Mouse (Mus musculus): Measurements from ENCODE around the gene Ntn1.

Gene Ntn1

GRCm38 (mm10) chr11:68407266-68407926 lies 6.8 kb upstream of the Ntn1 start:
- no peak for DNase-seq (ENCODE audit: low spot score)

DNA sequence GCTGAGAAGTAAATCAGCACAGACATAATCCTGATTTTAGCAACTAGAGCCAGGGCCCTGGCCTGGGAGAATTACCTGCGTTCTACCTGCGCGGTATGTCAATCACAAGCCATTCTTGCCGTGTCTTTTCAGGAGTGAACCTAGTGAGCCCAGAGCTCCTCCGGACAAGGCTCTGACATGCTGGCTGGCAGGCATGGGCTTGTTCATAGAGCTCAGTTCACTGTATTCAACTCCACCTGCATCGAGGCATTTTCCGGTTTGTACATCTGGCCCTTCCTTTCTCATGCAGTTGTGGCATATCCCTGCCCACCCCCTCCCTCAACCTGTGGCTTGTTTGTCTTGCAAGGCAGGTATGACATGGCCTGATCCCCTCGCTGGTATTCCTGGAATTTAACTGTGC lies 5.0 kb upstream of the Ntn1 start:
- DNase-seq (ENCODE audit: low spot score), result peak; percentile 28

GRCm38 (mm10) chr11:68404185-68404584 lies 3.6 kb upstream of the Ntn1 start:
- no peak for DNase-seq (ENCODE audit: low spot score)

GRCm38 (mm10) chr11:68401428-68401827 lies 805 bp upstream of the Ntn1 start:
- no peak for DNase-seq (ENCODE audit: low spot score)

- peak; percentile 41 for DNase-seq (ENCODE audit: low spot score)
These were observed 477 bp downstream of the Ntn1 start for GRCm38 (mm10) chr11:68400021-68400671.

DNA sequence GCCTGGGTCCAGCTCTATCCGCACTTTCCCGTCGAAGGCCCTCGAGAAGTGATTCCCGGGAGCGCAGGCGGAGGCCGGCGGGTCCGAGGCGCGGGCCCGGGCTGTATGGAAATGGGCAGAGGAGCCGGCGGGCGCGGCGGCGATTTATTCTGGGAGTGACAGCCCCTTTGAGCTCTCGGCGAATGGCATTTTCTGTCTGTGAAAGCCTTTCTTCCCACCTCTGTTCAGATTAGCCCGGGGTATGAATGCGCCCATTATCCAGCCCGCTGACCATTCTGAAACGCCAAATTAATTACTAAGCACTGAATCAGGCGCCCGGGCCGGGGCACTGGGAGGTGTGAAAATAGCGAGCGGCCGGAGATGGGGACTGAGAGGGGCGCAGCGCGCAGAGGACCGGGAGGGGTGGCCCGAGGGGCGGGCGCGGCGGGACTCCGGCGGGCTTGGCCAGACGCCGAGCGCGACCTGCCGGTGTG lies 1.0 kb downstream of the Ntn1 start:
- no peak for DNase-seq (ENCODE audit: low spot score)

GRCm38 (mm10) chr11:68398891-68399547 lies 1.6 kb downstream of the Ntn1 start:
- DNase-seq (ENCODE audit: low spot score), result no peak

GRCm38 (mm10) chr11:68395546-68395945 lies 5.1 kb downstream of the Ntn1 start:
- DNase-seq (ENCODE audit: low spot score), result no peak

DNA sequence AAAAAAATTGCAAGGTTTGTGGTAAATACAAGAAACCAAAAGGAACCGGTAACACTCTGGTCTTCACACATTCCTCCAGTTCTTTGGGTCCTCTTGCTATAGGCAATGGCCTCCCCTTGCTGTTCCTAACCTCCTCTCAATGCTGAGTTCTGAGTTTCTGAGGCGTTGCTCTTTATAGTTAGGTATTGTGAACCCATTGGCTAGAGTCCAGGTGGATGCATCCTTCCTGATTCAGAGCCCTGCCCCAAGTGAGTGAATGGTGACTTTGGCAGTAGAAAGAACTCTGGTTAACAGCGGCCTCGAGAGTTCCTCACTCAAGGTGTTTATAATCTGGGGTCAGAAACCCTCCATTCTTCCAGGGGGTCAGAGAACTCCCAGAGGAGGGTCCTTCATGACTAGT lies 5.9 kb downstream of the Ntn1 start:
- DNase-seq (ENCODE audit: low spot score), result no peak

DNA sequence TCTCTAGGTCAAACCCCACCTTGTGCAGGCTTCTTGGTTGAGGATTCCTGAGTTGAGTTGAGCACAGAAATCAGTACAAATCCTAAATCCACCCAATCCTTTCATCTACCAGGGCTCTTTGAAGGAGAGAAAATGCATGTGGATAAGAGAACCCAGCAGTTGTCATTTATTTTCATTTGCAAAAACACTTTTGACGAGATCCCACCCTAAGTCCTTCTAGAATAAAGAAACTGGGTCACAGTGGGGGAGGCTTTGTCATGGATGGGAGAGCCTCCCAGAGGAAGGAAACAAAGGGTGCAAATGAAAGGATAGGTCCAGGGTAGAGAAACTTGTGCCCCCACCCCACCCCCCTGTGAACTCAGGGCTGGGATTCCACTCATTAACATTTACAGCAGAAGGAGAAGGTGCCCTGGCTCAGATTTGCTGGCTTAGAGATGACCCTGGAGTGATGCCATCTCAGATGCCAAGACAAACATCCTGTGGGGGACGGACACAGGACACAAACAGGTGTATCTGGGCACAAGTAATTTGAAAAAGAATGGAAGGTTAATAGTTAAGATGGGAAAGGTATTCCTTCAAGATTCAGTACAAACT lies 6.6 kb downstream of the Ntn1 start:
- DNase-seq (ENCODE audit: low spot score), result no peak

- no peak for DNase-seq (ENCODE audit: low spot score)
These were observed 10.0 kb downstream of the Ntn1 start for GRCm38 (mm10) chr11:68390381-68391287.

DNA sequence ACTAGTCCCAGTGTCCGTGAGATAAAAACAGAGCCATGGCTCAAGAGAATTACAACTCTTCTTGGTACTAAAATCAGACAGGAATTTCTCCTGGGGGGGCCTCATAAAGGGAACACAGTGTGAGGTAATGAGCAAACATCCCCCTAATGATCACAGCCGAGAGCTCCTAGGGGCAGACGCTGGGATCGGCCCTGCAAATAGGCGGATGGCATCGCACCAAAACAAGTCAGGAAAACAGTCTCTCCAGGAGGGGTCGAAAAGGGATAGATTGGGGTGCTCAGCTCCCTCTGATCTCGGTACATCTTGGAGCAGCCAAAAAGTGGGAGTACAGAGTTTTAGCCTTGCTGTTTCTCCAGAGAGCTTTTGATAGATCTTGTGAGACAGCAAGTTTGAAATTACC lies 11.0 kb downstream of the Ntn1 start:
- no peak for DNase-seq (ENCODE audit: low spot score)

- no peak for DNase-seq (ENCODE audit: low spot score)
These were observed 12.0 kb downstream of the Ntn1 start for GRCm38 (mm10) chr11:68388655-68389015.

GRCm38 (mm10) chr11:68387971-68388654 lies 12.5 kb downstream of the Ntn1 start:
- DNase-seq (ENCODE audit: low spot score), result no peak

- DNase-seq (ENCODE audit: low spot score), result no peak
These were observed 13.2 kb downstream of the Ntn1 start for GRCm38 (mm10) chr11:68387441-68387760.

- peak; percentile 38 for DNase-seq (ENCODE audit: low spot score)
These were observed 13.8 kb downstream of the Ntn1 start for GRCm38 (mm10) chr11:68386589-68387440.

GRCm38 (mm10) chr11:68385921-68386588 lies 14.6 kb downstream of the Ntn1 start:
- DNase-seq (ENCODE audit: low spot score), result peak; percentile 28

DNA sequence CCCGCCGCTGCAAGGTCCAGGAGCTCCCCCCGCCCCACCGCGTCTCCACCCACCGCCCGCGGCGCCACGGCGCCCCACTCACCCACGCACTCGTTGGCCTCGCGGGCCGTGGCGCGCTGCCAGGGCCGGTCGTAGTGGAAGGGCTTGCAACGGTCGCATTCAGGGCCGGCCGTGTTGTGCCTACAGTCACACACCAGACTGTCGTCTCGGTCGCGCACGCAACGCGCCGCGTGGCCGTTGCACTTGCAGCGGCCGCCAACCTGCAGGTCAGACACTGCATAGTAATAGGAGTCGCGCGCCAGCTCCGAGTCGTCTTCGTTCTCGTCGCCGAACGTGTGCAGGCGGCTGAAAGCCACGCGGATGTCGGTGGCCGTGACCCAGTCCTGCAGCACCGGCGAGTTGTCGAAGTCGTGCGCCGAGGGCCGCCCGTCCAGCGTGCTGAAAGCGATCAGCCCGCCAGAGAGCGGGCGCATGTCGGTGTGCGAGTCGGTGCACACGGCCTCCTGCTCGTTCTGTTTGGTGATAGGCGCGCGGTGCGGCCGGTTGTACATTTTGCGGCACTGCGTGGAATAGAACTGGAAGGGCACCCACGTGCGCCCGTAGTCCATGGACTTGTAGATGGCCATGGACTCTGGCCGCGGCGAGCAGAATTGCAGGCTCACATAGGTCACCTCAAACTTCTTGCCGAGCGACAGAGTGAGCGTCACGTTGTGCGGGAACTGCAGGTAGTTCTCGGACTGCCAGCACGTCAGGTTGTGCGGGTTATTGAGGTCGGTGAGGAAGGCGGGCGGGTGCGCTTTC lies 15.4 kb downstream of the Ntn1 start:
- DNase-seq (ENCODE audit: low spot score), result peak; percentile 15

GRCm38 (mm10) chr11:68384592-68385020 lies 16.0 kb downstream of the Ntn1 start:
- no peak for DNase-seq (ENCODE audit: low spot score)

All from urinary bladder, postnatal 25 days (tissue).